Mouse (Mus musculus) bone marrow macrophage, adult 2 months (primary cell): ENCODE results near the gene Gm21738. TPM values are rescaled to one million over a fixed set of nuclear protein-coding genes. Genes with fewer than 3 reads are reported as not detected.
"Not testable (repeated sequence)": the region's sequence is repeated elsewhere in the genome, so short reads cannot be mapped to it uniquely, and the experiment has no call there.

Source experiments
- H3K27ac ChIP-seq: 2 replicates; pipeline ENCODE4 v1.5.1; 2012; ENCODE audit warnings: low read depth, low read length; ENCODE audit not compliant: insufficient read depth
- H3K4me1 ChIP-seq: 2 replicates; pipeline ENCODE4 v1.6.1; 2012; ENCODE audit warnings: low read length; ENCODE audit not compliant: control insufficient read depth, insufficient read depth
- H3K4me3 ChIP-seq: 2 replicates; pipeline ENCODE4 v1.5.1; 2012; ENCODE audit warnings: mild to moderate bottlenecking, low read length, moderate library complexity; ENCODE audit not compliant: insufficient read depth
- polyA plus RNA-seq: library from polyadenylated mRNA; stranded (reverse); fragments of >200 nt; gene quantifications from 2 replicates; pipeline ENCODE4 v1.2.4, GENCODE M21; 2012; ENCODE audit not compliant: missing spikeins, insufficient read depth, insufficient read length

Gm21738 gene
- polyA plus RNA-seq, result 36.9 and 103 TPM in 2 replicates

- H3K4me1 ChIP-seq, H3K27ac ChIP-seq, H3K4me3 ChIP-seq: not testable (repeated sequence)
These were observed at the start of gene Gm21738 for GRCm38 (mm10) chr14:19418830-19419229. Gm21738 (minus strand) TSS chr14:19418930.

DNA sequence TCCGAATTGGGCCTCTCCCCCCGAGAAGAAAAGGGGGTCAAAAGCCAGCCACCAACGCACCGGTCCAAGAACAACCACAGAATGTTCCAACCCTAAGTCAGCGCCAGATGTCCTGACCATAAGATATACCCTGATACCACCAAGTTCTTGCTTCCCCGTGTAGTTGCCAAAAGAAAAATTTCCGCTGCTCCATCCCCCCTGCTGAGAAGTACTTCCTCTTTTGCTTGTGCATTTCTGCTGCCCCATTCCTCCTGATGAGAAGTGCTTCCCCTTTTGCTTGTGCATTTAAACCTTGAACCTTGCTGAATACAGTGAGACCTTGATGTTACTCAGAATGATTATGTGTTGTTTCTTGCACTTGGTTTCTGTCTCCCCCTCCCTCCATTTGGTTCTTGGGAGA lies 35.0 kb downstream of the Gm21738 start:
- not testable (repeated sequence) for H3K4me1 ChIP-seq

More for the DNA sequence above, 35.0 kb downstream of the Gm21738 start:
- not testable (repeated sequence) for H3K4me3 ChIP-seq, H3K27ac ChIP-seq

Other genes with a start within 250 kb of the Gm21738 start
- not detected in 2 replicates for gene Gm2244, start 131.0 kb upstream of the Gm21738 start, polyA plus RNA-seq
- not detected in 2 replicates for gene Gm2237, start 166.2 kb upstream of the Gm21738 start, polyA plus RNA-seq
- not detected in 2 replicates for gene Gm5458, start 183.7 kb upstream of the Gm21738 start, polyA plus RNA-seq